Mouse (Mus musculus) right cerebral cortex, adult 18-20 months (tissue): ENCODE measurements around the gene Apopt1.
A peak's percentile ranks its signal among the peaks of the same experiment; 100 is the strongest.

Source experiments
- DNase-seq: peaks from one replicate; pipeline ENCODE4 v3.0.0; 2022; ENCODE audit warnings: mixed read lengths

Apopt1 gene

GRCm38 (mm10) chr12:111752491-111752890 is 39.4 kb downstream of the Apopt1 start:
- peak; percentile 66 for DNase-seq

GRCm38 (mm10) chr12:111753347-111753746 is 40.3 kb downstream of the Apopt1 start:
- DNase-seq: no peak

- no peak for DNase-seq
These were observed 41.6 kb downstream of the Apopt1 start for GRCm38 (mm10) chr12:111754710-111755109.

GRCm38 (mm10) chr12:111755231-111755630 is 42.2 kb downstream of the Apopt1 start:
- no peak for DNase-seq

- DNase-seq: no peak
These were observed 43.1 kb downstream of the Apopt1 start for GRCm38 (mm10) chr12:111756082-111756697.

- DNase-seq: no peak
These were observed 43.6 kb downstream of the Apopt1 start for GRCm38 (mm10) chr12:111756698-111757082.

GRCm38 (mm10) chr12:111757561-111758325 is 44.7 kb downstream of the Apopt1 start:
- no peak for DNase-seq

GRCm38 (mm10) chr12:111758381-111759175 is 45.5 kb downstream of the Apopt1 start, which contains the start of gene Klc1:
Gene Klc1 (plus strand): TSS chr12:111758849.
- DNase-seq: peak; percentile 78

- DNase-seq: no peak
These were observed 46.4 kb downstream of the Apopt1 start for GRCm38 (mm10) chr12:111759176-111760061.

GRCm38 (mm10) chr12:111760306-111760908 is 47.3 kb downstream of the Apopt1 start:
- no peak for DNase-seq

- peak; percentile 63 for DNase-seq
These were observed 49.7 kb downstream of the Apopt1 start for GRCm38 (mm10) chr12:111762620-111763280.

- DNase-seq: no peak
These were observed 53.5 kb downstream of the Apopt1 start for GRCm38 (mm10) chr12:111766313-111767236.

GRCm38 (mm10) chr12:111768322-111768928 is 55.4 kb downstream of the Apopt1 start:
- no peak for DNase-seq

GRCm38 (mm10) chr12:111769306-111769705 is 56.2 kb downstream of the Apopt1 start:
- peak; percentile 48 for DNase-seq

GRCm38 (mm10) chr12:111769816-111770577 is 56.9 kb downstream of the Apopt1 start:
- no peak for DNase-seq

GRCm38 (mm10) chr12:111770651-111771050 is 57.6 kb downstream of the Apopt1 start:
- DNase-seq: no peak

- DNase-seq: no peak
These were observed 61.1 kb downstream of the Apopt1 start for GRCm38 (mm10) chr12:111774156-111774555.

GRCm38 (mm10) chr12:111774845-111775244 is 61.8 kb downstream of the Apopt1 start:
- no peak for DNase-seq

GRCm38 (mm10) chr12:111777919-111778318 is 64.9 kb downstream of the Apopt1 start:
- DNase-seq: no peak
